Mouse (Mus musculus) common myeloid progenitor, adult 5-6 weeks (primary cell): Measurements from ENCODE around the gene Il6. TPM values are rescaled to one million over a fixed set of nuclear protein-coding genes. Genes with fewer than 3 reads are reported as not detected.

Experiments
- total RNA-seq: library from RNA; stranded (forward); fragments of 200-1000, 187-1606 nt; gene quantifications from 2 replicates; pipeline ENCODE4 v1.2.3, GENCODE M21; 2017

Il6 gene
- total RNA-seq, 1 experiment from 2014 or later: 2.3 TPM

Other genes starting within 250 kb of the Il6 start
- gene Tyms, start 60.5 kb downstream of the Il6 start, total RNA-seq: 112 and 152 TPM in 2 replicates
- gene Garem2, start 92.0 kb downstream of the Il6 start, total RNA-seq: not detected in 2 replicates
- gene 3110082J24Rik, start 93.0 kb downstream of the Il6 start, total RNA-seq: not detected in 2 replicates
- gene Hadha, start 142.0 kb downstream of the Il6 start, total RNA-seq: 139 and 147 TPM in 2 replicates
- gene Hadhb, start 142.1 kb downstream of the Il6 start, total RNA-seq: 66.7 and 76.6 TPM in 2 replicates
- not detected in 2 replicates for gene Adgrf3, start 192.6 kb downstream of the Il6 start, total RNA-seq
- 39.6 and 69.2 TPM in 2 replicates for gene Selenoi, start 219.5 kb downstream of the Il6 start, total RNA-seq